Mouse (Mus musculus): Measurements from ENCODE around the gene Zfp804a. TPM values are rescaled to one million over a fixed set of nuclear protein-coding genes. Genes with fewer than 3 reads are reported as not detected.

The Zfp804a gene
- total RNA-seq, 1 experiment from 2014 or later = 0.24 TPM

- no peak for DNase-seq
Measured at GRCm38 (mm10) chr2:82282591-82283269, 229.7 kb downstream of the Zfp804a start.

- no peak for DNase-seq
Measured at GRCm38 (mm10) chr2:82294932-82295493, 242.0 kb downstream of the Zfp804a start.
